8 mouse cellular contexts compared by ENCODE assay signal in genomic region chr6:57609631-57610030, GRCm38 (mm10). TPM values are rescaled to one million over a fixed set of nuclear protein-coding genes. Genes with fewer than 3 reads are reported as not detected.
DNase-seq lines count a peak whose midpoint lies in the region; ATAC-seq and TF ChIP-seq lines count a peak whose summit lies in the region.

No protein-coding gene starts in this region.

- ATAC-seq in midbrain, postnatal 0 days (ENCODE audit: low FRiP score) = no peak
- no peak for ATAC-seq in midbrain, embryonic 16.5 days
- ATAC-seq in common myeloid progenitor, adult 5-6 weeks (replicated peaks; ENCODE audit: low read depth, poor library complexity, severe bottlenecking) = 0 out of 2 replicates have a peak, but pooled peaks have one; percentile 25

- no peaks in the 10 kb centered on the region for H3K27me3 ChIP-seq in midbrain, postnatal 0 days (ENCODE audit: insufficient read depth, low read length)
- no peaks in the 10 kb centered on the region for H3K27me3 ChIP-seq in midbrain, embryonic 16.5 days (ENCODE audit: control insufficient read depth, insufficient read depth, low read depth, low read length)

- H3K9ac ChIP-seq in midbrain, postnatal 0 days (replicated peaks; ENCODE audit: low read length, poor library complexity, severe bottlenecking) = no peak overlapping the region
- no peak overlapping the region for H3K9ac ChIP-seq in midbrain, embryonic 16.5 days (ENCODE audit: low read depth, low read length)

- H3K4me2 ChIP-seq in midbrain, postnatal 0 days (ENCODE audit: low read depth, low read length, poor library complexity, severe bottlenecking) = no peak overlapping the region
- H3K4me2 ChIP-seq in midbrain, embryonic 16.5 days (ENCODE audit: low read length) = no peak overlapping the region

- no peaks in the 10 kb centered on the region for H3K4me1 ChIP-seq in midbrain, postnatal 0 days (ENCODE audit: insufficient read depth, low read length)
- H3K4me1 ChIP-seq in midbrain, embryonic 16.5 days (ENCODE audit: control insufficient read depth, insufficient read depth, low read length) = no peaks in the 10 kb centered on the region

- no peaks in the 10 kb centered on the region for H3K9me3 ChIP-seq in midbrain, postnatal 0 days (ENCODE audit: low read length)
- no peaks in the 10 kb centered on the region for H3K9me3 ChIP-seq in midbrain, embryonic 16.5 days (replicated peaks; ENCODE audit: control insufficient read depth, low read length, poor library complexity, severe bottlenecking)

- no peak overlapping the region for H3K4me3 ChIP-seq in gastrocnemius, adult 2 months
- H3K4me3 ChIP-seq in midbrain, postnatal 0 days (ENCODE audit: low read depth, low read length) = no peak overlapping the region
- H3K4me3 ChIP-seq in midbrain, embryonic 16.5 days (ENCODE audit: low read depth, low read length) = no peak overlapping the region

- WGBS in midbrain, postnatal 0 days = 53% methylated on average over 2 of the region's 2 CpGs
- WGBS in midbrain, embryonic 16.5 days = 39% methylated on average over 2 of the region's 2 CpGs

- DNase-seq in gastrocnemius, adult 2 months = no peak
- DNase-seq in gastrocnemius, postnatal 25 days = no peak
- peak; percentile 36 for DNase-seq in midbrain, postnatal 0 days (ENCODE audit: low spot score)
- peak; percentile 6 for DNase-seq in skeletal muscle tissue, adult 2 months (ENCODE audit: low read depth, low spot score)
- DNase-seq in layer of hippocampus, postnatal 25 days (ENCODE audit: extremely low spot score in 1 of 2, low spot score in 1 of 2) = no peak
- DNase-seq in neural tube, embryonic 10.5 days (ENCODE audit: extremely low spot score, low spot score) = no peak

- peak; percentile 52 for TF ChIP-seq CTCF in gastrocnemius, adult 2 months (IDR thresholded peaks at IDR 0.05)
- peak; percentile 29 for TF ChIP-seq CTCF in midbrain, postnatal 0 days (IDR thresholded peaks at IDR 0.05)

- intact Hi-C loops in gastrocnemius, adult 2 months (cut with DNase I) = no loop called here

- H3K36me3 ChIP-seq in midbrain, postnatal 0 days (ENCODE audit: insufficient read depth, low read length) = no peaks in the 10 kb centered on the region
- H3K36me3 ChIP-seq in midbrain, embryonic 16.5 days (ENCODE audit: control insufficient read depth, insufficient read depth, low read length) = no peaks in the 10 kb centered on the region

- H3K27ac ChIP-seq in gastrocnemius, adult 2 months = no peak overlapping the region
- H3K27ac ChIP-seq in midbrain, postnatal 0 days (ENCODE audit: low read depth, low read length) = no peak overlapping the region
- H3K27ac ChIP-seq in midbrain, embryonic 16.5 days (ENCODE audit: low read length) = no peak overlapping the region

RNA-seq across cellular contexts. Expression of gene Herc6, which starts 28.8 kb away (rescaled TPM):
- total RNA-seq in gastrocnemius, adult 2 months (2021) = 1 to 10 TPM; 1.5 to 1.6 TPM
- 1 to 10 TPM in 1 of 2 experiments, under 1 TPM in 1; 0.41 to 1.6 TPM for total RNA-seq in gastrocnemius, postnatal 25 days (2021)
- total RNA-seq in midbrain, postnatal 0 days (2014; rRNA removed) = 1.0 and 1.9 TPM in 2 replicates
- 1.2 TPM in 2 replicates for polyA plus RNA-seq in midbrain, postnatal 0 days (2015; fragmentation: Nextera tagmentation; extraction: Ambion mirVana)
- 0.83 and 1.1 TPM in 2 replicates for polyA plus RNA-seq in midbrain, embryonic 16.5 days (2015; fragmentation: Nextera tagmentation; extraction: Ambion mirVana)
- total RNA-seq in common myeloid progenitor, adult 5-6 weeks (2017) = 16.2 and 18.3 TPM in 2 replicates
- total RNA-seq in layer of hippocampus, postnatal 25 days (2021) = 1 to 10 TPM; 4.2 to 4.3 TPM

Comparison
In these comparisons a context has a peak if more than half of its experiments do, and no peak if none do; other contexts are left out.
1. DNase-seq: peak in midbrain, postnatal 0 days (single experiment) and skeletal muscle tissue, adult 2 months (single experiment); none in gastrocnemius, adult 2 months (single experiment), gastrocnemius, postnatal 25 days (single experiment), layer of hippocampus, postnatal 25 days (0 of 2) and neural tube, embryonic 10.5 days (single experiment).